Mouse (Mus musculus) lung, adult 2 months (tissue): ENCODE results near the gene Anks1.

Experiments
- CTCF ChIP-seq: fragments of 200-500 bp; IDR thresholded peaks from 2 replicates; pipeline ENCODE4 v1.5.1; 2011; ENCODE audit warnings: mild to moderate bottlenecking, low read length, control low read depth; ENCODE audit not compliant: insufficient read depth
- POLR2A ChIP-seq: fragments of 200-500 bp; IDR thresholded peaks from 2 replicates; pipeline ENCODE4 v1.6.1; 2011; ENCODE audit warnings: low read depth, mild to moderate bottlenecking, control low read depth, low read length, borderline replicate concordance; ENCODE audit errors: extremely low read depth

GRCm38 (mm10) chr17:27908888-27909621, at the start of gene Anks1:
- TF ChIP-seq CTCF (no peak), POLR2A (peak; percentile 37; the same call in 1 of the 2 replicates)
